Mouse (Mus musculus) neural tube, embryonic 12.5 days (tissue): ENCODE results near the gene Lhx5. TPM values are rescaled to one million over a fixed set of nuclear protein-coding genes. Genes with fewer than 3 reads are reported as not detected.

ENCODE experiments used
- ATAC-seq: fragments of 200-750 bp; cut with Nextera tagmentation; 2 replicates; pipeline ENCODE4 v1.8.0; 2017; ENCODE audit warnings: low read depth, mild to moderate bottlenecking, moderate TSS enrichment, moderate library complexity; ENCODE audit not compliant: low FRiP score
- H3K27ac ChIP-seq: fragments of 300-500 bp; sonication (generic); 2 replicates; pipeline ENCODE4 v1.5.1; 2016
- H3K27me3 ChIP-seq: fragments of 300-500 bp; sonication (generic); replicated peaks from 2 replicates; pipeline ENCODE4 v1.6.1; 2016; ENCODE audit warnings: mild to moderate bottlenecking
- H3K36me3 ChIP-seq: fragments of 300-500 bp; sonication (generic); 2 replicates; pipeline ENCODE4 v1.6.1; 2016; ENCODE audit warnings: mild to moderate bottlenecking
- H3K4me1 ChIP-seq: fragments of 300-500 bp; sonication (generic); 2 replicates; pipeline ENCODE4 v1.6.1; 2016
- H3K4me2 ChIP-seq: fragments of 300-500 bp; sonication (generic); replicated peaks from 2 replicates; pipeline ENCODE4 v1.6.1; 2016; ENCODE audit warnings: mild to moderate bottlenecking
- H3K4me3 ChIP-seq: fragments of 300-500 bp; sonication (generic); 2 replicates; pipeline ENCODE4 v1.5.1; 2016
- H3K9ac ChIP-seq: fragments of 300-500 bp; sonication (generic); 2 replicates; pipeline ENCODE4 v1.6.1; 2016; ENCODE audit warnings: mild to moderate bottlenecking
- H3K9me3 ChIP-seq: fragments of 300-500 bp; sonication (generic); 2 replicates; pipeline ENCODE4 v1.6.1; 2016; ENCODE audit warnings: mild to moderate bottlenecking
- WGBS: fragments of 180-500 bp; shearing (Covaris S2); methylation state at CpG from one replicate; pipeline ENCODE4 v1.1.7; 2016; 5-methylcytosine and 5-hydroxymethylcytosine counted together
- polyA plus RNA-seq: library from polyadenylated mRNA; unstranded; fragments of >200 nt; fragmentation: Nextera tagmentation; extraction: Ambion mirVana; gene quantifications from 2 replicates; pipeline ENCODE4 v1.2.1, GENCODE M21; 2016

The Lhx5 gene
- polyA plus RNA-seq, 1 experiment from 2014 or later: 64.9 TPM

- ATAC-seq: no peak
- no peaks in the 10 kb centered on the region for H3K9me3 ChIP-seq
- no peak overlapping the region for H3K9ac ChIP-seq
- H3K27ac ChIP-seq: no peak overlapping the region
- no peaks in the 10 kb centered on the region for H3K4me1 ChIP-seq
- H3K4me2 ChIP-seq: no peak overlapping the region
- no peaks in the 10 kb centered on the region; the same call in 1 of the 2 replicates for H3K27me3 ChIP-seq
- no peaks in the 10 kb centered on the region for H3K36me3 ChIP-seq
- no peak overlapping the region for H3K4me3 ChIP-seq
- 82% methylated on average over 5 of the region's 5 CpGs for WGBS
Observed at GRCm38 (mm10) chr5:120468336-120468735, 36.8 kb downstream of the Lhx5 start.

GRCm38 (mm10) chr5:120468830-120469229, 37.3 kb downstream of the Lhx5 start:
- ATAC-seq: no peak

GRCm38 (mm10) chr5:120471538-120471937, 40.0 kb downstream of the Lhx5 start:
- H3K27ac ChIP-seq: no peak overlapping the region
- H3K9me3 ChIP-seq: no peaks in the 10 kb centered on the region

More at GRCm38 (mm10) chr5:120468830-120469229, 37.3 kb downstream of the Lhx5 start:
- Histone ChIP-seq H3K4me1 (no peaks in the 10 kb centered on the region), H3K9ac (no peak overlapping the region), H3K9me3 (no peaks in the 10 kb centered on the region), H3K4me3 (no peak overlapping the region), H3K27ac (no peak overlapping the region), H3K4me2 (no peak overlapping the region), H3K27me3 (no peaks in the 10 kb centered on the region; the same call in 1 of the 2 replicates), H3K36me3 (no peaks in the 10 kb centered on the region)
- WGBS: 87% methylated on average over 6 of the region's 6 CpGs

GRCm38 (mm10) chr5:120472770-120473169, 41.3 kb downstream of the Lhx5 start, which contains the start of gene Sdsl:
Sdsl (minus strand) TSS chr5:120472810.
- H3K27ac ChIP-seq: no peak within 1 kb of the TSS
- H3K9me3 ChIP-seq: no peaks in the 10 kb centered on the region
- no peak within 1 kb of the TSS for H3K4me2 ChIP-seq
- 82% methylated on average over 8 of the region's 8 CpGs for WGBS
- H3K36me3 ChIP-seq: no peaks in the 10 kb centered on the region
- H3K4me3 ChIP-seq: no peak within 1 kb of the TSS
- ATAC-seq: no peak
- no peaks in the 10 kb centered on the region; the same call in 1 of the 2 replicates for H3K27me3 ChIP-seq
- no peaks in the 10 kb centered on the region for H3K4me1 ChIP-seq
- no peak within 1 kb of the TSS for H3K9ac ChIP-seq

More at GRCm38 (mm10) chr5:120471538-120471937, 40.0 kb downstream of the Lhx5 start:
- ATAC-seq: no peak
- H3K4me3 ChIP-seq: no peak overlapping the region
- H3K36me3 ChIP-seq: no peaks in the 10 kb centered on the region
- H3K27me3 ChIP-seq: no peaks in the 10 kb centered on the region; the same call in 1 of the 2 replicates
- H3K4me2 ChIP-seq: no peak overlapping the region
- 54% methylated on average over 4 of the region's 4 CpGs for WGBS
- H3K4me1 ChIP-seq: no peaks in the 10 kb centered on the region
- H3K9ac ChIP-seq: no peak overlapping the region

DNA sequence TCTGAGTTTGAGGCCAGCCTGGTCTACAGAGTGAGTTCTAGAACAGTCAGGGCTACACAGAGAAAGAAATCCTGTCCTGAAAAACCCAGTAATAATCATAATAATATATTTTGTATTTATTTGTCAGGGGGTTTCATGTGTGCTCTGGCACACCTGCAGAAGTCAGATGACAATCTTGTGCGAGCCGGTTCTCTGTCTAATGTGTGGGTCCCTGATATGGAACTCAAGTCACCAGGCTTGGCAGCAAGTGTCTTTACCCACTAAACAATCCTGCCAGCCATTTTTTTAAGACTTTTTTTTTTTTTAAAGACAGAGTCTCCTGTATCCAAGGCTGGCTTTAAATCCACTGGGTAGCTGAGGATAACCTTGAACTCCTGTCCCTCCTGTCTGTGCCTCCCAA, 41.9 kb downstream of the Lhx5 start:
- ATAC-seq: no peak
- no peak overlapping the region for H3K9ac ChIP-seq
- H3K27ac ChIP-seq: no peak overlapping the region
- 97% methylated on average over 2 of the region's 2 CpGs for WGBS
- H3K9me3 ChIP-seq: no peaks in the 10 kb centered on the region
- H3K27me3 ChIP-seq: no peaks in the 10 kb centered on the region; the same call in 1 of the 2 replicates
- no peaks in the 10 kb centered on the region for H3K36me3 ChIP-seq
- no peak overlapping the region for H3K4me3 ChIP-seq
- H3K4me2 ChIP-seq: no peak overlapping the region
- H3K4me1 ChIP-seq: no peaks in the 10 kb centered on the region

DNA sequence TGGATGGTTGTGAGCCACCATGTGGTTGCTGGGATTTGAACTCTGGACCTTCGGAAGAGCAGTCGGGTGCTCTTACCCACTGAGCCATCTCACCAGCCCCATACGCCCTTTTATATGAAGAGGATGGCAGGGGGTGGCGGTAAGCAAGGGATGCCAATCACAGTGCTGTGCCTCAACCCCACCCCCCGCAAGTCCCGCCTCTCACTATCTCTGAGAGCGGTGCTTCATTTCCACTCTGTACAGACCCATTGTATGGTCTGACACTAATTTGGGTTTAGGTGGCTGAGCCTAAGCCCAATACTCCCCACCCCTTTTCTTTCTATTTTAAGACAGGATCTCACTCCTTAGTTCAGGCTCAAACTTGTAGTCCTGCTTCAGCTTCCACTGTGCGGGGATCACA, 44.4 kb downstream of the Lhx5 start:
- Histone ChIP-seq H3K36me3 (no peaks in the 10 kb centered on the region), H3K4me1 (no peaks in the 10 kb centered on the region), H3K4me3 (no peak overlapping the region), H3K9ac (no peak overlapping the region), H3K4me2 (no peak overlapping the region), H3K27me3 (no peaks in the 10 kb centered on the region), H3K9me3 (no peaks in the 10 kb centered on the region), H3K27ac (no peak overlapping the region)
- ATAC-seq: no peak
- WGBS: 51% methylated on average over 8 of the region's 8 CpGs

- no peak for ATAC-seq
- Histone ChIP-seq H3K4me2 (no peak within 1 kb of the TSS), H3K27me3 (no peaks in the 10 kb centered on the region), H3K4me1 (no peaks in the 10 kb centered on the region), H3K4me3 (no peak within 1 kb of the TSS), H3K9ac (no peak within 1 kb of the TSS; the same call in 1 of the 2 replicates), H3K9me3 (no peaks in the 10 kb centered on the region), H3K27ac (no peak within 1 kb of the TSS), H3K36me3 (no peaks in the 10 kb centered on the region)
- WGBS: 14% methylated on average over 13 of the region's 13 CpGs
Observed at GRCm38 (mm10) chr5:120476296-120476695, 44.8 kb downstream of the Lhx5 start, which contains the start of gene Sds. Sds (plus strand) TSS chr5:120476526.

- Histone ChIP-seq H3K9ac (no peak overlapping the region), H3K27ac (no peak overlapping the region), H3K27me3 (no peaks in the 10 kb centered on the region), H3K4me3 (no peak overlapping the region), H3K4me2 (no peak overlapping the region), H3K4me1 (no peaks in the 10 kb centered on the region), H3K9me3 (no peaks in the 10 kb centered on the region), H3K36me3 (no peaks in the 10 kb centered on the region)
- ATAC-seq: no peak
- WGBS: 93% methylated on average over 5 of the region's 5 CpGs
Observed at GRCm38 (mm10) chr5:120477993-120478392, 46.5 kb downstream of the Lhx5 start.

- Histone ChIP-seq H3K9me3 (no peaks in the 10 kb centered on the region), H3K36me3 (peaks cover 11% of the 10 kb centered on the region; the same call in 1 of the 2 replicates), H3K9ac (no peak overlapping the region), H3K27me3 (no peaks in the 10 kb centered on the region), H3K4me2 (no peak overlapping the region), H3K4me3 (no peak overlapping the region), H3K4me1 (no peaks in the 10 kb centered on the region), H3K27ac (no peak overlapping the region)
- no peak for ATAC-seq
- WGBS: 67% methylated on average over 4 of the region's 4 CpGs
Observed at GRCm38 (mm10) chr5:120479538-120479937, 48.0 kb downstream of the Lhx5 start.

DNA sequence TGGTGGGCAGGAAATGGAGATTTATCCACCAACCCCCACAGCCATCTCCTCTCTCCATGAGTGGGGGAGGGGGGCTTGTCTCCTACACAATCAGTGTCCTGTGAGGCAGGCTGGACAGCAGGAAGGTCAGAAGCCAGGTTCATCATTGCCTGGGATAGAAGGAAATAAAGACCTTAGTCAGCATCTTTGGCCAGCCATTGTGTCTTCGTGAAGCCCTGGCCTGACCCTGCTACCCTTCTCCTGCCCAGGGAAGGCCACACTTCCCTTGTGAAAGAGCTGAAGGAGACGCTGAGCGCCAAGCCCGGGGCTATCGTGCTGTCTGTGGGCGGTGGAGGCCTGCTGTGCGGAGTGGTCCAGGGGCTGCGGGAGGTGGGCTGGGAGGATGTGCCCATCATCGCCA, 49.7 kb downstream of the Lhx5 start:
- no peak for ATAC-seq
- WGBS: 63% methylated on average over 9 of the region's 9 CpGs
- Histone ChIP-seq H3K4me1 (no peaks in the 10 kb centered on the region), H3K36me3 (peaks cover 27% of the 10 kb centered on the region), H3K4me2 (no peak overlapping the region), H3K27me3 (no peaks in the 10 kb centered on the region), H3K9ac (no peak overlapping the region), H3K27ac (no peak overlapping the region), H3K4me3 (no peak overlapping the region), H3K9me3 (no peaks in the 10 kb centered on the region)

GRCm38 (mm10) chr5:120483399-120483798, 51.9 kb downstream of the Lhx5 start:
- WGBS: 92% methylated on average over 19 of the region's 19 CpGs
- ATAC-seq: no peak
- peaks cover 48% of the 10 kb centered on the region for H3K36me3 ChIP-seq
- H3K4me2 ChIP-seq: no peak overlapping the region
- no peak overlapping the region for H3K9ac ChIP-seq
- no peaks in the 10 kb centered on the region for H3K4me1 ChIP-seq
- no peak overlapping the region for H3K27ac ChIP-seq
- no peaks in the 10 kb centered on the region for H3K9me3 ChIP-seq
- H3K27me3 ChIP-seq: no peaks in the 10 kb centered on the region
- no peak overlapping the region for H3K4me3 ChIP-seq

- Histone ChIP-seq H3K9me3 (no peaks in the 10 kb centered on the region), H3K4me3 (no peak overlapping the region), H3K9ac (no peak overlapping the region), H3K36me3 (peaks cover 66% of the 10 kb centered on the region), H3K4me1 (no peaks in the 10 kb centered on the region; the same call in 1 of the 2 replicates), H3K27me3 (no peaks in the 10 kb centered on the region), H3K27ac (no peak overlapping the region), H3K4me2 (no peak overlapping the region)
- WGBS: 90% methylated on average over 8 of the region's 8 CpGs
- no peak for ATAC-seq
Observed at GRCm38 (mm10) chr5:120487844-120488243, 56.3 kb downstream of the Lhx5 start.

DNA sequence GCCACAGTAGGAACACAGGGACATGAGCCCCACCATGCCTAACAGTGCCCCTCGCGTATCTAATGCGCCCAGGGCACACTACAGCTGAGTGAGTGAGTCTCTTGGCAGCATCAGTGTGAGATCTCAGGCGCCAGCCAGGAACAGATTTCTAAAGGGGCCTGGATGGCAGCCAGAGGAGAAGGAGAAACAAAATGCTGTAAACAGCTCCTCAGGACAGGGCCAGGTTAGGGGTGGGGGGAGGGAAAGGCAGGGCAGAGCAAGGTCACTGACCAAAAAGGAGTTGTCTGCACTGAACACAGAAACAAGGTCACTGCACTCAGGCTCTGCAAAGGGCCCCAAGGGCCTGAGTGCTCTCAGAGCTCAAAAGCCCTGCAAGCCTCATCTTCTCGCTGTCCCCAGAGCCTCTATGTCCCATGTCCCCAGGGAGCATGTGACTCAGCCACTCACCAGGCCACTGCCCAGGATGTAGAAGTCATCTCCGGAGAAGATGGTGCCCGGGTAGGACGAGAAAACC, 59.2 kb downstream of the Lhx5 start:
- peaks cover 52% of the 10 kb centered on the region for H3K36me3 ChIP-seq
- no peak overlapping the region for H3K4me2 ChIP-seq
- H3K9me3 ChIP-seq: no peaks in the 10 kb centered on the region
- H3K4me1 ChIP-seq: peaks cover 6% of the 10 kb centered on the region; the same call in 1 of the 2 replicates
- WGBS: 89% methylated on average over 8 of the region's 8 CpGs
- no peak overlapping the region for H3K9ac ChIP-seq
- H3K27me3 ChIP-seq: no peaks in the 10 kb centered on the region
- H3K4me3 ChIP-seq: no peak overlapping the region
- no peak overlapping the region for H3K27ac ChIP-seq
- no peak for ATAC-seq
